Mouse (Mus musculus) heart, adult 8-10 months (tissue): ENCODE results near the gene Pilra. TPM values are rescaled to one million over a fixed set of nuclear protein-coding genes. Genes with fewer than 3 reads are reported as not detected.

ENCODE experiments used
- DNase-seq: peaks from one replicate; pipeline ENCODE4 v3.0.0; 2022; ENCODE audit warnings: low spot score
- total RNA-seq, 4 experiments: library from RNA; stranded (reverse); gene quantifications; 2 replicates each; pipeline ENCODE4 v1.2.4; 2022

The Pilra gene
- total RNA-seq, 4 experiments from 2014 or later = 0.87 to 4.1 (median 2.1) TPM

DNA sequence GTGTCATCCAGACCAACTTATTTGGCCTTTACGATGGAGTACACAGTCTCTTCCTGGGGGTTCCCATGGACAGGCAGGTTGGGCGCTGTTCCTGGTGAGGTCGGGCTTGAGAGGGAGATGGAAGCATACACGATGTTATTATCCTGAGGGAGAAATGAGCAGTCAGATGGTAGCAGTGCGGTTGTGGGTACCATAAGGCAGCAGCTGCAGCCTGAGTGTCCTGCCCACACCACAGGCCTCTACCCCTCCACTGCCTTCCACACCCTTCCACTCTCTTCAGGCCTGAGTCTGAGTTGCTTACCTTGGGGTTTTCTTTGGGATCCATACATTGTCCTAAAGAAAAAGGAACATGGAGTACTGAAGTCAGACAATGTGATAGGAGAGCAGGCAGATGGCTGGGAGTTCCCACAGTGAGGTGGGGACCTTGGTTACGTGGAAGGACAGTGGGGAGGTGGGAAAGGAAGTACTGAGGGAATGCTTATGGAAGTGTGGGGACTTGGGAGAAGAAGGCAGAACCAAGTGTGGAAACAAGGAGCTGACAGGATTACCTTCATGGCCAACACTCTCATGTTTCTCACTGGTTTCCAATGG, 12.5 kb downstream of the Pilra start:
- no peak for DNase-seq

DNA sequence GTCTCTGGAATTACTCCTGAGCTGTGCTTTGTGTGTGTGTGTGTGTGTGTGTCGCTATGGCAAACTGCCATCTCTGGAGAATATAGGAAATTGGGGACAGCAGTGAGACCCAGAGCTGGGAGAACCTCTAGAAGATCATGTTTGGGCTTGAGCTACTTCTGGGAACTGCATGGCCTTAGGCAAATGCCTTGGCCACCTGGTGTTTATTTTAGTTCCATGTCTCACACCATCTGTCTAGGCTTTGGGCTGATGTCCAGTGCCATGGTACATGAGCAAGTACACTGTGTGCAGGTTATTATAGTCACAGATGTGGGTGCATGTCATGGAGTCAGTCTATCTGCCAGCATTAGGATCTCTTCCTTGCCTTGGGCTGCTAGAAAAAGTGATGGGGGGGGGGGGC, 13.5 kb downstream of the Pilra start:
- DNase-seq = no peak

DNA sequence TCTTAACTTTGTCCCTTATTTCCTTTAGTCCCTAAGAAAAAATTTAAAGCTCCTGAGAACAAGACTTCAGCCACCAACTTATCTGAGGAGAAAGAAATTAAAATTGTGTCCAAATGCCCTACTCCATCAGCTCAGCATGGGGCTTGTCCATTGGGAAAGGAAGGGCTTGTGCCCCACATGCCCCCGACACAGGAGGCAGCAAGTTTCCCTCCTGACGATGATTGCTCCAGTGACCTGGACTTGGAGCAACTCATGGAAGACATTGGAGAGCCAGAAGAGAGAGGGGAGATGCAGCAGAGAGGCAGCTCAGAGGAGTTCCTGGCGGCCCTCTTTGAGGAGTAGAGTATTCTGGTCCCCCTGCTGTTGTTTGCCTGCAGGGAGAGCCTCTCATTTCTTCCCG, 14.0 kb downstream of the Pilra start:
- no peak for DNase-seq

DNA sequence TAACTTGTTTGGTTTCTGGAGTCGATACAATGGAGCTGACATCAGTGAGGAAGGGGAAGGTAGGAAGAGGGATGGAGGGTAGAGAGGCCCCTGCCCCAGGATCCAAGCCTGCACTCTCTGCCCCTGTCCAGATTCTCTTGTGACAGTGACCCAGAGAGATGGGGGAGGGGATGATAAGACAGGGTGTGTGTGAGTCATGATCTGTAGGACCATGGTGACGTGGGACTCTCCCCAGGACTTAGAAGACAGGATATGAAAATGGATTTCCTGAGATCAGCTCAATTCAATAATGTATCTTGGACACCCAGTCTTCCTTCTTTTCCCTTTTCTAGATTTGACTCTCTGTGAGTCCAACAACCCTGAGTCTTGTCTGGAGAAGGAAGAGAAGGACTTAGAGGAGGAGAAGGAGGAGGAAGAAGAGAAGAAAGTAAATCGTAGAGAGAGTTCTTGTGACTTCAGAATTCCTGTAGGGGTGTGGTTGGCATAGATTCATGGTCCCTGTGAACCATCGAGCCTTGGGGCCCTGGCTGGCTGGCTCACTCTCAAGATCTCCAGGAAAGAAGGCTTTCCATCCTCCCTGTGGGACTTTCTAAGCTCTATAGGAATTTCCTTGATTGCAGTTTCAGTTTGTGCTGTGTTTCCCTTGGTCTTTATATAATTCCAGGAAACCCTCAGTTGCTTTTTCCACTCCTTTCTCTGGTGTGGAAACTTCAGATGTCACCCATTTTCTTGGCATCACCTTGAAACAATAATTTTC, 18.4 kb downstream of the Pilra start:
- DNase-seq = no peak

DNA sequence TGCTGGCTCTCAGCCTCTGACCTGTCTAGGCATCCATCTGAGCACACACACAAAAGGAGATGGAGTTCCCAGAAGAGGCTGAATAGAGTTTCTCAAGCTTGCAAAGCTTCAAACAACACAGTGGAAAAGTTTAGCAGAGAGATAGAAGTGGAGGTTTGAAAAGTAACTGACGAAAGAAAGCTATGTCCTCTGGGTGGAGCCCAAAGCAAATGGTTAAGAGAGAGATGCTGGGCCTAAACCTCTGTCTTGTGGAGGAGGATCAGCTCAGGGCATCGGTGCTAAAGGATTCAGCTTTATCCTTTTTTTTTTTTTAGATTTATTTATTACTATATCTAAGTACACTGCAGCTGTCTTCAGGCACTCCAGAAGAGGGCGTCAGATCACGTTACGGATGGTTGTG, 27.8 kb downstream of the Pilra start:
- no peak for DNase-seq

DNA sequence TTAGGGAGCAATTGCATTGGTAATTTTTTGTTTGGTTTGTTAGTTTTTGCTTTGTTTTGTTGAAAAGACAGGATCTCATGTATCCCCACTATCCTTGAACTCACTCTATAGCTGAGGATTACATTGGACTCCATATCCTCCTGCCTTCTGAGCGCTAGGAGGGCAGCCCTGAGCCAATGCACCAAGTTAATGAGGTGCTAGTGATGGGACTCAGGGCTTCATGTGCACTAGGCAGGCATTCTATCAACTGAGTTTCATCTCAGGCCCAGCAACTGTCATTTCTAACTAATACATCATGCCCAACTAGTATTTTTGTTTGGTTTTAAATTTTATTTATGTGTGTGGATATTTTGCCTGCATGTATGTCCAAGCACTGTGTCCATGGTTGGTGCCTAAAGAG, 29.9 kb downstream of the Pilra start:
- no peak for DNase-seq

DNA sequence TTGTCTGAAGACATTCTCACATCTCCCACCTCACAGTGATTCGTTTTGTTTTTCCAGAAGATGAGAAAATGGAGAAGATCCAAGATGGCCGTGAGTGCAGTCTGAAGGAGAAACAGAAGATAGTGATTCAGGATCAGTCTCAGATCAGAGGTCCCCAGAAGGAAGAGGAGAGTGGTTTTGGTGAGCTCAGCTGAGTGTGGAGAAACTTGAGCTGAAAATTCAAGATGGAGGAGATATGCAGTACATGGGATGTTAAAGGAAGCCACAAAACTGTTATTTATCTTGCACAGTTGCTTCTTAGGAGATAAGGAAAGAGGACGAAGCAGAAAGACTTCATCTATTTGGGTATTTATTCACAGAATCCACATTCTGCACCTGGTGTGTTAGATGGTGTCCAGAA, 35.2 kb downstream of the Pilra start:
- DNase-seq = no peak

DNA sequence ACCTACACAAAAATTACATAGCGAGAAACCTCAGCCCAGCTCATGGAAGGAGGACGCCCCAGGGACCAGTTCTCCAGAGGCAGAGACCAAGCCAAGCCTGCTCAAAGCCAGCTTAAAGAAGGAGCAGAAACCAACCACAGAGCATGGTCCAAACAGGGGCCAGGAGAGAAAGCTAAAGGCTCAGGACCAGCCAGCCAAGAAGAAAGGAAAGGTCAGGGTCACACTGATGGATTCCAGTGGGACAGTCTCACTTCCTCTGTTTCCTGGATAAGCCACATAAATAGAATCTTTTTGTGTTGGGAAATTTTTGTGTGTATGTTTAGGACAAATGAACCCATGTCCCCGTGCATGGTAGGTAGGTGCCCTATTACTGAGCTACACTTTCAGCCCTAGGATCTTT, 39.5 kb downstream of the Pilra start:
- DNase-seq = no peak

DNA sequence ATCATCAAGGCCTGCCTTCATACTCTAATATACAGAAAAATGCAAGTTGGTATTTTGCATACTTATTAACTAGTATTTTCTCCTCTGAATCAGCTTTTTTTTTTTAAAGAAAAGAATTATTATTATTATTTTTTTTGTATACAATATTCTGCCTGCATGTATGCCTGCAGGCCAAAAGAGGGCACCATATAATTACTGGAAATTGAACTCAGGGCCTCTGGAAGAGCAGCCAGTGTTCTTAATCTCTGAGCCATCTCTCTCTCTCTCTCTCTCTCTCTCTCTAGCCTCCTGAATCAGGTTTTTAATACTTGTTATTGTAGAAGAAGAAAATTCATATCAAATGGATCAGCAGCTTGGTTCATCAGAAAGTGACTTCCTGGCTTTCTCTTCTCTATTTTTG, 44.5 kb downstream of the Pilra start:
- no peak for DNase-seq

DNA sequence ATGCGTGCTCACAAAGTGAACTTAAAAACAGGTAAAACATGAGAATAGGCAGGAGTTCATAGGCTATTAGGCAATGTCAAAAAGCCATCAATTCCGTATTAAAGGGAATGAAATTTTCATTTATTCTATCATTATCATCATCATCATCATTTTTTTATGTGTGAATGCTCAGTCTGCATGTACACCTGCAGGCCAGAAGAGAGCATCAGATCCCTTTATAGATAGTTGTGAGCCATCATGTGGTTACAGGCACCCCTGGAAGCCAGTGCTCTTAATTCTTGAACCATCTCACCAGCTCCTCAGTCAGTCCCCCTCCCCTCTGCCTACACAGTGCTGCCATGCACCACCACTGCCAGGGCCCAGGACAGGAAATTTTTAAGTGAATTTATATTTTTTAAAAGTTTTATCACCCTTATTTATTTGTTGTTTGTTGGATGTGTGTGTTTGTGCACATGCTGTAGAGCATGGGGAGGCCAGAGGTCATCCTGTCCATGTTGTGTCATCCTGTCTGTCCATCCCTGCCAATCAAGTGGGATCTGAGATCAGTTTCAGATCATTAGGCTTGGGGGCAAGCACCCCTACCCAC, 47.0 kb downstream of the Pilra start:
- no peak for DNase-seq

DNA sequence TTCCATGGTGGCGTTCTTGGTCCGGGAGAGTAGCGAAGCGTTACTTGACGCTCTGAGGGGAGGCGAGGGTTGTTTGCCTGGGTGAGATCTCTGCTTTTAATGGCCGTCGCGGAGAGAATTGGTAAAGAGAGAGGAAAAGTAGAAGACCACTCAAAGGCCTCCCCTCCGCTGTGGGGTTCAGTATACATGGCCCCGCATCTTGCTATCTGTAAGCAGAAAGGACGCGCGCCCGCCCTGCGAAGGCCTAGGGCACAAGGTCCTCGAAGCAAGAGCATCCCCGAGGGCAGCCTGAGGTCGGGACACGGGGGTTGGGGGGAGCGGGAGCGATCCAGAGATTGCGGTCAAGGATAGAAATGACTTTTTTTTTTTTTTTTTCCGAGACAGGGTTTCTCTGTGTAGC, 47.9 kb downstream of the Pilra start:
- no peak for DNase-seq

DNA sequence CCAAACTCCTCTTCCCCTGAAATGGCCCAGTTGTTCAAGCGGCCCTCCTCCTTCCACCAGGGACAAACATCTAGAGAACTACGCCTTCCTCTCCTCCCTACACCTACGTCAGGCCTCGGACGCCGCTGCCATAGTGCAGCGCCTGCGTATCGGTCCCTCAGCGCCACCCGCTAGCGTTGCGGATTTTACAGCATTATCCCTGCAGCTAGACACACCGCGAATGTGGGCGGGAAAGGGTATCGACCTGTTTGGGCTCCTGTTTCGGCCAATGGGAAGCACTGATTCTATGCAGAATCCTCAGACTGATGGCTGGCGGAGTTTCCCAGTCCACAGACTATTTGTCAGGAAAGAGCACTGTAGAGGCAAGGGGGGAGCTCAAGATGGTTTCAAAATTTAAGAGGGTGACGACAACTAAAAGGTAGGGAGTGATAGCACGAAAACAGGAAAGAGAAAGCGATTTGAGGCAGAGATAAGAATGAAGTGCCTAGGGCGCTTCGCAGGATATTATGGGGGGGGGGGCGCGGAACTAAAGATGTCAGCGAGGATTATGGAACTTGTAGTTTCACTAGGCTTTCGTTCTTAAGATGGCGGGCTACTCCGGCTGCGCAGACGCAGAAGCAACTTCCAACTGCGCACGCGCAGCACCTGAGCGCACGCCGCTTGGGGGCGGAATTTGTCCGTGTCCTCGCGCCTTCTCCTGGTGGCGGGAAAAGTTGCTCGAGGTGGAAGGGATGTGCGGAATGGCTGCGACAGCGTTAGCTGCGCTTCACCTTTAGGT, 48.7 kb downstream of the Pilra start, which contains the start of the genes Mepce and Zcwpw1:
Gene Mepce (minus strand): TSS at position 505 of the 778 bp plus-strand sequence.
Gene Zcwpw1 (plus strand): TSS at position 648 of the 778 bp plus-strand sequence.
- DNase-seq = peak; percentile 95

DNA sequence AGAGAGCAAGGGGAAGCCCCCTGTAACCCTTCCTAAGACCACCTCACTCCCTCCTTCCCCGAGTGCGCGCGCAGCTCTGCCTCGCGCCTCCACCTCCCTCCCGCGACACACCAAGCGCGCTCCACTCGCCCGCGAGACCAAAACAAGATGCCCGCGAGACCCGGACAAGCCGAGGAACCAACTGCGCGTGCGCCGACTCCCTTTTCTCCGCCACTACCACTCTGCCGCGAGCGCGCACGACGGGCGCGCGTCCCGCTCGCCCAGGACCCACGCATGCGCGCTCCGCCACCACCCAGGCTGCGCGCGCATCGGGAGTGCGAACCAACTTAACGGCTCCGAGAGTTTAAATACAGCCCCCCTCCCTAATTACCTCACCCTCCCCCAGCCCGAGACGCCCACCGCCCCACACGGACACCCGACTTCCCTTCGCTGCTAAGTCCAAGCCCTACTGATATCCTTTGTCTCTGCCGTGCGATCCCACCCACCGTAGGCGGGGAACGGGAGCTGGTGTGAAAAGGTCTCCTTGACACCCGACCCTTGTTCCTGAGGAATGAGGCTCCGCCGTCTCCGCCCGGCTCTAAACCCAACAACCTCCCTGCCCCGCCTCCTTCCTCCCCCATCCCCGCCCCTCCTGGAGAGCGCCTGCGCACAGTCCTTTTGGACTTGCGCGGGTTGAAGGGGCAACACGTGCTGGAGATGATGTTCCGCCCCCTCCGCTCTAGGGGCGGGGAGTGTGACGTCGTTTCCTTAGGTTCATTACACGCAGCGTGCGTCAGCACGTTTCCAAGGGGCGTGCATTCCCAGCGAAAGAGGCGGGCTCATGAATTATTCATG, 49.8 kb downstream of the Pilra start:
- DNase-seq = peak; percentile 98

DNA sequence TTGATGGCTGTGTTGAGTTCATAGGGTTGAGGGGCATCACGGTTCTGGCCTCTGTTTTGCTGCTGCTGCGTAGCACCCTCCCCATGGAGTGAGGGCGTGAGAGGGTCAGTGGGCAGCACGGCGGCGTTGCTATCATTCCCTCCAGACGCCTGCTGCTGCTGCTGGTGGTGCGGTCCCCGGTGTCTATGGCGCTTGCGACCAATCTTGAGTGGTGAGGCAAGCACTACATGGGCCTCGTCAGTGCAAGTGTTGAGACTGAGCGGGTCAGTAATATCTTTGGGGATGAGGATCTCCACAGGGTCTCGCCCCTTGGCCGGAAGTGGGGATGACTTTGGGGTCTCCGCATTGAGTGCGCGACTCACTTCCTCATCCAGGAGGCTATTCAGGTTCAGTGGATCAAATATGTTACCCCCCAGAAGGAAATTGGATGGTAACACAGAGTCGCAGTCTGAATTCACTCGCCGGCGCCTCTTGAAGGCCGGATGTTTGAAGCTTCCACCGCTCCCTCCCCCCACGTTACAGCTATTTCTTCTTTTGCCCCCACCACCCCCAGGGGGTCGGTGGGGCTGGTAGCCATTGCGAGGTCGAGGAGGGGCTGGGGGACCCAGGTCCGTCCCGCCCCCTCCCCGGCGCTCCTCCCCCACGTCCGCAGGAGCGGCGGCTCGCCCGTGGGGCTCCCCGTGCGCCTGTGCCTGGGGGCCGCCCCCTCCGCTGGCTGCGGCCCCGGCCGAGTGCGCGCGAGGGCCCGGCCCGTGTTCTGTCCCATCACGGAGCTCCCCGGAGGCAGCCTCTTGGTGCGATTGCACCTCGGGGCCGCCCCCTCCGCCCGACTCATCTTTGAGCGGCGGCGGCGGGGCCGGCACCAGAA, 50.7 kb downstream of the Pilra start:
- no peak for DNase-seq

DNA sequence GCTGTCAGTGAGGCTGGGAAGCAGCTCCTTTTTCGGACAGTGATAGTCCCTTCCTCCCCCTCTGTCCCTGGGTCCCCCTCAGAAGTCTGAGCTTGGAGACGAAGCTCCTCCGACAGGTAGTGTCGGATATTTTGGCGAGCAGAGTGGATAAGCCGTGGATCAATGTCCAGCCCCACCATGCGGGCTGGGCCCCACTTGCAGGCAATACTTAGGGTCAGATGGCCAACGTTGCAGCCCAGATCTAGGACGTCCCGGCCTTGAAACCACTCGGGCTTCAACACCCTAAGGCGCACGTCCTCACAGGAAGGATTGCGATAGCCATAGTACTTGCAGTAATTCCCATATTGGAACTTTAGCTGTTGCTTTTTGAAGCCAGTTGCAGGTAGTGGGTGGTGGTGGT, 51.5 kb downstream of the Pilra start:
- no peak for DNase-seq

DNA sequence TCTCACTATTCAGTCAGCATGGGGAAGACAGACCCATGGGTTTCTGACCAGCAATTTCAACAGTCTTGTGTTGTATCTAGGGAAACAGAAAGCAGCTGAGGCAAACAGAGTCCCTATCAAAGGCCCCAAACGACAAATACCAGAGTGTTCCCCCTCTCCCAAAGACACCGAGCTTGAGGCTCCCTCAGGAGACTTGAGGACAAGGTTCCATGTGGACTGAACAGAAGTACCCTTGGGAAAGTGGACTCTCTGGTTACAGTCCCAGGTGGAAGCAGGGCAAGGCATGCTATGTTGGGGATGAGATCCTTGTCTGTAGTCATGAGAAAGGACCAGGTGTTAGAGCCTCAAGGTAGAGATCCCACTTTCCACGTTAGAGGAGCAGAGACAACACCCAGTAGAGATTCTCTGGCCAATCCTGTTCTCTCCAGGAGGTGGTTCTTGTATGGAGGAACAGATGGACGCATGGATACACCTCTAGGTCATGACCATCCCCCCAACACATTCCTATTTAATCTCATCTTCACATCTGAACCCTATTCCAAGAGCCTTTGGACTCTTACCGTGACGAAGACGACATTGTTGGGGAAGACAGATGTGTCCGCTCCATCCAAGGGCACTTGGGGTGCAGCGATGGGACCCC, 52.1 kb downstream of the Pilra start:
- no peak for DNase-seq

DNA sequence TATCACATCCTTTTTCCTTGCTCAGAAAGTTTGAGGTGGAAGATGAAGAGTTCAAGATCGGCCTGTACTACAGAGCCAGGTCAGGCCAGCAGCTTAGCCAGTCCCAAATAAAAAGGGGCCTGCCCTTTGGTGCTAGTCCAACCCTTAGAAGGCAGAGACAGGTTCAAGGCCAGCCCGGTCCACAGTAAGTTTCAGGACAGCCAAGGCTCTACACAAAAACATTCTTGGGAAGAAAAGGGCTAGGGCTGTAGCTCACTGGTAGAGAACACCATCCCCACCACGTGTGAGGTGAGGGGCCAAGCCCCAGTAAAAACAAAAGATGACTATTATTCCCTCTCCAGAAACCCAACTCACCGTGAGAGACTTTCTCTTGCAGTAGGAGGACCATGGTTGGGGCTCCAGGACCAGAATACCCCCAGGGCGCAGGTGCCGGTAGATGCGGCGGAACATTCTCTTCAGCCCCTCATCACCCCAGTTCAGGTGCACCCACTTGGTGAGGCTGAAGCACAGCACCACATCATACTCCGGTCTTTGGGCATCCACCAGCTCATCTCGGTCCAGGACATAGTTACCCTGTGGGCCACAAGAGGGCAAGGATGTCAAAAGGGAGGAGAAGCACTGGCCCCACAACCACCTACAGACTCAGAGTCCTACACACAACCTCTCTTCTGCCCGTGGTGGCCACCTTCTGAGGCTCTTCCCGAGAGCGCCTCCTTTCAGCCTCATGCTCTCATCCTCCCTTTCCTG, 53.1 kb downstream of the Pilra start:
- DNase-seq = no peak

DNA sequence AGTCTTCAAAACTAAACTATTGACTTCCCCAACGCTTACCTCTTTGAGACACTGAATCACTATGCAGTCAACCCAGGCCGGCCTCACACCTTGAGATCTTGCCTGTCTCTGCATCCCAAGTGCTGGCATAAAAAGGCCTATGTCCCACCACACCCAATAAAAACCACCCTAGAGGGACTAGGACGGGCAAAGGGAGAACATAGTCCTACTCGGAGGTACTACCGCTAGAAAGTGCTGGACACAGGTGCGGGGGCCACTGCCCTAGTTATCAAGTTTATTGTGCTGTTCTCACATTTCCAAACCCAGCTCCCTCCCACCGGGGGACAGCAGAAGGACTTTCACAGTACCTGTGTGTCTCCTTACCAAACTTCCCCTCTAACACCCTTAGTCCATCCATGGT, 54.4 kb downstream of the Pilra start:
- DNase-seq = no peak
